Mouse (Mus musculus) small intestine, adult 2 months (tissue): ENCODE measurements around the gene Ctrb1.

ENCODE experiments used
- CTCF ChIP-seq: fragments of 200-500 bp; IDR thresholded peaks from 2 replicates; pipeline ENCODE4 v1.5.1; 2012; ENCODE audit warnings: low read depth, mild to moderate bottlenecking, control low read depth, inconsistent platforms, low read length, moderate library complexity, mixed read lengths; ENCODE audit not compliant: insufficient replicate concordance, insufficient read length; ENCODE audit errors: extremely low read depth
- POLR2A ChIP-seq: fragments of 200-500 bp; IDR thresholded peaks from 2 replicates; pipeline ENCODE4 v1.6.1; 2012; ENCODE audit warnings: low read depth, mild to moderate bottlenecking, control low read depth, inconsistent platforms, low read length, moderate library complexity

DNA sequence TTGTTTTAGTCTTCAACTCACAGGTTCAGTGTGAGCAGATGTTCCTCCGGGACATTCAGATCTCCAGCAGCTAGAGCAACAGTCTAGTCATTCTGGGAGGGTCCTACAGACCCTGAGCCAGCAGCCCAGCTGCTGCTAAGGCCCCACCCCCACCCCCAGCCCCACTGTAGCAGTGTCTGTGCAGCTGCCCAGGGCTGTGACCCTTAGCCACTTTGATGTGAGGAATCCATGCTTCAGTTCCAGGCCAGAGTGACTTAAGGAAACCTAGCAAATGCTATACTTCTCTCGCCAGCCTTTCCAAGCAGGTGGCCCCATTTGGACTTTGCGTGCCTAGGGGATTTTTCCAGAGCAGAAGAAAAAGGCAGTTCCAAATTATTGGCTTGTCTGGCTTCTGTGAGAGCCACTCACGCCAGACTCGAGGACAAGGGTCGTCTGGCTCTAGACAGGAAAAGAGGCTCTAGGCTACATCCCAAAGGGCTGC, 2.5 kb upstream of the Ctrb1 start:
- TF ChIP-seq CTCF (no peak), POLR2A (no peak)
